Mouse (Mus musculus) spleen, adult 10 weeks (tissue): ENCODE measurements around the gene Gckr. TPM values are rescaled to one million over a fixed set of nuclear protein-coding genes. Genes with fewer than 3 reads are reported as not detected.

ENCODE experiments used
- polyA plus RNA-seq: library from polyadenylated mRNA; stranded (reverse); fragments of 350-450 nt; fragmentation: Illumina TruSeq; extraction: RNeasy Lipid Tissue Mini Kit (QIAGEN cat#74804); gene quantifications from one replicate; pipeline ENCODE4 v1.2.3, GENCODE M21; 2015; ENCODE audit warnings: low replicate concordance; ENCODE audit not compliant: insufficient read depth

Gene Gckr
- polyA plus RNA-seq, result not detected

GRCm38 (mm10) chr5:31297047-31297757 is at the start of gene Gckr:
Gene Gckr, plus strand, starts transcription at chr5:31297443.

GRCm38 (mm10) chr5:31251541-31252101 is 45.6 kb upstream of the Gckr start, which contains the start of gene Krtcap3:
Gene Krtcap3, plus strand, starts transcription at chr5:31251691.

GRCm38 (mm10) chr5:31290521-31291360 is 6.5 kb upstream of the Gckr start, which contains the start of gene Ift172:
Gene Ift172, minus strand, starts transcription at chr5:31291116.

GRCm38 (mm10) chr5:31295606-31296141 is 1.6 kb upstream of the Gckr start, which contains the start of gene Fndc4:
Gene Fndc4, minus strand, starts transcription at chr5:31296080.

Other genes starting within 250 kb of the Gckr start
- 100 TPM for gene Atraid, start 249.1 kb upstream of the Gckr start, polyA plus RNA-seq
- gene Slc5a6, start 248.5 kb upstream of the Gckr start, polyA plus RNA-seq, result 5.0 TPM
- 12.4 TPM for gene Cad, start 242.7 kb upstream of the Gckr start, polyA plus RNA-seq
- gene Dnajc5g, start 191.2 kb upstream of the Gckr start, polyA plus RNA-seq, result not detected
- gene Slc30a3, start 189.2 kb upstream of the Gckr start, polyA plus RNA-seq, result not detected
- not detected for gene Trim54, start 180.7 kb upstream of the Gckr start, polyA plus RNA-seq
- not detected for gene Ucn, start 158.6 kb upstream of the Gckr start, polyA plus RNA-seq
- 37.0 TPM for gene Mpv17, start 143.2 kb upstream of the Gckr start, polyA plus RNA-seq
- gene Gm29609, start 117.5 kb upstream of the Gckr start, polyA plus RNA-seq, result 2.1 TPM
- gene Gtf3c2, start 117.3 kb upstream of the Gckr start, polyA plus RNA-seq, result 116 TPM
- 97.0 TPM for gene Snx17, start 104.2 kb upstream of the Gckr start, polyA plus RNA-seq
- gene Eif2b4, start 104.0 kb upstream of the Gckr start, polyA plus RNA-seq, result 17.1 TPM
- gene Zfp513, start 95.1 kb upstream of the Gckr start, polyA plus RNA-seq, result 14.9 TPM
- 88.2 TPM for gene Ppm1g, start 76.8 kb upstream of the Gckr start, polyA plus RNA-seq
- gene Nrbp1, start 56.6 kb upstream of the Gckr start, polyA plus RNA-seq, result 156 TPM
- gene Gm9970, start 56.2 kb upstream of the Gckr start, polyA plus RNA-seq, result not detected
- 11.7 TPM for gene Krtcap3, start 45.8 kb upstream of the Gckr start, polyA plus RNA-seq
- 20.5 TPM for gene Ift172, start 6.3 kb upstream of the Gckr start, polyA plus RNA-seq
- gene Fndc4, start 1.4 kb upstream of the Gckr start, polyA plus RNA-seq, result 3.6 TPM
- gene Zfp512, start 155.0 kb downstream of the Gckr start, polyA plus RNA-seq, result 52.2 TPM
- 0.11 TPM for gene 4930548H24Rik, start 188.3 kb downstream of the Gckr start, polyA plus RNA-seq
- 32.4 TPM for gene Gpn1, start 197.3 kb downstream of the Gckr start, polyA plus RNA-seq
- gene Slc4a1ap, start 229.6 kb downstream of the Gckr start, polyA plus RNA-seq, result 51.7 TPM
- 11.7 TPM for gene Supt7l, start 230.4 kb downstream of the Gckr start, polyA plus RNA-seq